Mouse (Mus musculus) embryonic facial prominence, embryonic 10.5 days (tissue): ENCODE measurements around the gene Epb41l1. TPM values are rescaled to one million over a fixed set of nuclear protein-coding genes. Genes with fewer than 3 reads are reported as not detected.

Experiments
- DNase-seq: peaks from one replicate; pipeline ENCODE4 v3.0.0-alpha.2; 2017; ENCODE audit warnings: low spot score
- H3K27ac ChIP-seq: fragments of 300-500 bp; sonication (generic); replicated peaks from 2 replicates; pipeline ENCODE4 v1.5.1; 2016; ENCODE audit warnings: mild to moderate bottlenecking
- H3K27me3 ChIP-seq: fragments of 300-500 bp; sonication (generic); replicated peaks from 2 replicates; pipeline ENCODE4 v1.6.1; 2016; ENCODE audit warnings: low read depth, mild to moderate bottlenecking; ENCODE audit not compliant: poor library complexity, severe bottlenecking
- H3K36me3 ChIP-seq: fragments of 300-500 bp; sonication (generic); replicated peaks from 2 replicates; pipeline ENCODE4 v1.6.1; 2016; ENCODE audit warnings: mild to moderate bottlenecking, moderate library complexity
- H3K4me1 ChIP-seq: fragments of 300-500 bp; sonication (generic); 2 replicates; pipeline ENCODE4 v1.6.1; 2016
- H3K4me3 ChIP-seq: fragments of 300-500 bp; sonication (generic); 2 replicates; pipeline ENCODE4 v1.5.1; 2016; ENCODE audit warnings: mild to moderate bottlenecking, moderate library complexity
- H3K9me3 ChIP-seq: fragments of 300-500 bp; sonication (generic); 2 replicates; pipeline ENCODE4 v1.6.1; 2016; ENCODE audit warnings: mild to moderate bottlenecking
- WGBS: fragments of 180-500 bp; shearing (Covaris S2); methylation state at CpG from one replicate; pipeline ENCODE4 v1.1.7; 2016; 5-methylcytosine and 5-hydroxymethylcytosine counted together
- microRNA-seq: library from miRNA; unstranded; fragments of <30 nt; microRNA quantifications from one replicate; pipeline ENCODE4, GENCODE M21; 2017
- polyA plus RNA-seq: library from polyadenylated mRNA; unstranded; fragments of >200 nt; fragmentation: Nextera tagmentation; extraction: Ambion mirVana; gene quantifications from 2 replicates; pipeline ENCODE4 v1.2.1, GENCODE M21; 2016

Epb41l1 gene
- polyA plus RNA-seq, 1 experiment from 2014 or later: 1.6 TPM

DNA sequence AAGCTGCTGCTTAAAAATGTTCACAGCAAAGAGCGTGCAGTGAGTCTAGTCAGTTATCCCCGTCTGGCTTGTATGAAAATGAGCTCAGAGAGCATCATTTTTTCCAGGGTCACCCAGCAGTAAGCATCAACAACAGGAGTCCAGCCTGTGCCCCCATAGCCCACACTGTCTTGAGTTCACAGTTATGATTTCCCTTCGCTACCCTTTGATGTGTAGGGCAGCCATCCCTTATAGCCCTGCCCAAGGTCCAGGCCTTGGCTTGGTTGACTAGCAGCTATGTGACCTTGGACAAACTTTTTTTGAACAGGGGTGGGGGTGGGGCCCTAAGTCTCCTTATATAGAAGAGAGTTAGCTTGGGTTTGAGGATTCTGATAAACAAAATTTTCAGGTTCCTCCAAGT is 148.6 kb downstream of the Epb41l1 start:
- DNase-seq: no peak
- no peak overlapping the region for H3K27ac ChIP-seq
- H3K9me3 ChIP-seq: no peaks in the 10 kb centered on the region
- peaks cover 55% of the 10 kb centered on the region for H3K36me3 ChIP-seq
- no peaks in the 10 kb centered on the region for H3K27me3 ChIP-seq
- H3K4me1 ChIP-seq: no peaks in the 10 kb centered on the region
- H3K4me3 ChIP-seq: no peak overlapping the region
- 91% methylated on average over 3 of the region's 3 CpGs for WGBS

DNA sequence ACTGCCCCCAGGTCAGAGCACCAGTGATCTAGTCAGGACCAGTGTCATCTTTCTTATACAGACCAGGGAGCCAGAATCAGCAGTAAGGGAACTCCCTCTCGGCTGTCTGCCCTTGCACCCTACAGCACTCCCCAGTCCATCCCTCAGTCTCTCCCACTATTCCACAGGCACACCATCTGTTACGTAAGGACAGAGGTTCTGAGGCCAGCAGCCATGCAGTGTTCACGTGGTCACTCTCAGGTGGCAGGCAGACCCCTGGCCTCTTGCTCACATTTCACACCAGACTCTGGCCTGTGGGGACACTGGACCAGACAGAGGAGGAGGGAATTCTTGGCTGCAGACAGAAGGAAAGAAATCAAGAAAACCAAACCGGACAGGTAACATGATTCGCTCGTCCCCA is 150.8 kb downstream of the Epb41l1 start:
- no peaks in the 10 kb centered on the region for H3K4me1 ChIP-seq
- no peak for DNase-seq
- H3K27ac ChIP-seq: no peak overlapping the region
- no peaks in the 10 kb centered on the region for H3K27me3 ChIP-seq
- H3K36me3 ChIP-seq: peaks cover 37% of the 10 kb centered on the region
- H3K4me3 ChIP-seq: no peak overlapping the region
- no peaks in the 10 kb centered on the region for H3K9me3 ChIP-seq
- 77% methylated on average over 6 of the region's 6 CpGs for WGBS

DNA sequence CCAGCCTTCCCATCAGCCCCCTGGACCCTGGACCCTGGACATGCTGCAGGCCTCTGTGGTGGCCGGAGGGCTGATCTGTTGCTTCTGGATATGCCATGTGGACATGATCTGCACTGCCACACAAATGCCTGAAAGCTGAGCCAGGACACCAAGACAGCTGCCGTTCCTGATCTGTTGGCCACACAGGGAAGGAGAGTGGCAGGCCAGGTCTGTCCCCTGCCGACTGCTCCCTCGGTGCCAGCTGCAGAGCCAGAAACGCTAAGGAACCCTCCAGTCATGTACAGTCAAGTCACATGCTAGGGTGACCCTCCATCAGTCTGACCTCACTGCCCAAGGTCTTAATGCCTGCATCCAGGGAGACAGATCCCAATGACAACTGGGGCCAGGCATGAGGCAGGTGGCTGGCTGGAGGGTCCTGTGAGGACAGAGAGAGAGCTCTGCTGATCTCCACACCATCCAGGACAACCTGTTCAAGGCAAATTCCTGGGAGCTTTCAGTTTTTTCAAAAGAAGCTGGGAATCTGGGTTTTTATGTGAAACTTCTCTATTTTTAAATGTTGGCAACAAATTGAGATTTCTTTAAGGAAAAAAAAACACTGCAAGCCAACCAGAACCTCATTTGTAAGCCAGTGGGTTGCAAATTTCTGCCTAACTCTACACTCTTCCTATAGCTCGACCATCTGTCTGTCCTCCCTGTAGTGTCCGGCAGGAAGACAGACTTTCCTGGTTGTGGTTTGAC is 156.3 kb downstream of the Epb41l1 start:
- H3K27ac ChIP-seq: no peak overlapping the region
- no peak overlapping the region for H3K4me3 ChIP-seq
- no peaks in the 10 kb centered on the region for H3K4me1 ChIP-seq
- 84% methylated on average over 7 of the region's 7 CpGs for WGBS
- H3K36me3 ChIP-seq: no peaks in the 10 kb centered on the region
- DNase-seq: no peak
- no peaks in the 10 kb centered on the region for H3K9me3 ChIP-seq
- no peaks in the 10 kb centered on the region for H3K27me3 ChIP-seq

DNA sequence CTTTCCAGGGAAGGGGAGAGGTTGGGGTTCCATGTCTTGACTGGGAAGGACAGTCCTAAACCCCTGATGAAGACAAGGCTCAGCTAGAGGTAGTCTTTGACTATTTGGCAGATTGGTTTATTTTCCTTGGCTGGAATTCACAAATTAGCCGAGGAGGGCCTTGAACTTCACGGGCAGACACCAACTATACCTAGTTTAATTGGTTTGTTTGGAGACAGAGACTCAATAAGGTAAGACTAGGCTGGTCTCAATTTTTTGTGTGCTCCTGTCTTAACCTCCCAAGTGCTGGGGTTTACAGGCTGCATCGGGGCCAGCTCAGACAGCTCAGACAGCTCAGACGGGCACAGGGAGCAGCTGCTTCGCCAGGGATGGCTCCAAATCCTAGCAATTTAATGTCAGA is 159.8 kb downstream of the Epb41l1 start:
- Histone ChIP-seq H3K27ac (no peak overlapping the region), H3K4me1 (peaks cover 8% of the 10 kb centered on the region; the same call in 1 of the 2 replicates), H3K36me3 (no peaks in the 10 kb centered on the region), H3K4me3 (no peak overlapping the region), H3K9me3 (no peaks in the 10 kb centered on the region), H3K27me3 (peaks cover 7% of the 10 kb centered on the region; the same call in 1 of the 2 replicates)
- WGBS: 78% methylated on average over 5 of the region's 5 CpGs
- DNase-seq: no peak

DNA sequence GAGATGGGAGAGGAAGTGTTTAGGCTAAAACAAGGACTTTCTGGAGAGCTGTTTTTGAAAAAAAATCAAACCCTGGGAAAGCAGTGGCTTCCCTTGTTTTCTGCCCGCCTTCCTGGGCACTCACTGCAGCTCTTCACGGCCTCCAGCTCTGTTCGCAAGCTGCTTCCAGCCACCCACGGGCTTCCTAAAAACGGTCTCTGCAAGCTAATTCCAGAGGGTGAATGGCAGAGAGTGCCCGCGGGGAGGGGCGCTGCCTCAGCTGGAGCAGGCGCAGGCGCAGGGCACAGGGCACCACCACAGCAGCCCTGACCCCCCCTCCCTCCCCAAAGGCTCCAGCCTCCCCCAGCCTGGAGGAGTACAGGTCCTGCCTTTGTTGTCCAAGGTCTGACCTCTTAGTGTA is 160.5 kb downstream of the Epb41l1 start:
- 68% methylated on average over 10 of the region's 10 CpGs for WGBS
- Histone ChIP-seq H3K36me3 (no peaks in the 10 kb centered on the region), H3K27me3 (peaks cover 7% of the 10 kb centered on the region; the same call in 1 of the 2 replicates), H3K4me1 (peaks cover 8% of the 10 kb centered on the region; the same call in 1 of the 2 replicates), H3K9me3 (no peaks in the 10 kb centered on the region), H3K27ac (no peak overlapping the region), H3K4me3 (no peak overlapping the region)
- no peak for DNase-seq

DNA sequence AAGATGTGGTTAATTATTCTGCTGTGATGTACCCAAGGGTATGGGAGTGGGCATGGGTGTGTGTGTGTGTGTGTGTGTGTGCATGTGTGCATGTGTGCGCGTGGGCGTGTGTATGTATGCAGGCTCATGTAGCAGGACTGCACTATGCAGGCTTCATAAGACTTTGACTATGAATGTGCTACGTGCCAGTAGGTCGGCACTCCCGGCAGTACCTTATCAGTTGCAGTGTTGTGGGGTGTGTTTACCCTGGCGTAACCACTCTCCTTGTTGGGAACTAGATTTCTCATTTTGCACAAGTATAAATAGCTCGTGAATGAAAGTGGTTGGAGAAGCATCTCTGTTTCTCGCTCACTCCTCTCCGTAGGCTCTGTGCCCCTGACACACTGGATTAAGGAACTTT is 162.2 kb downstream of the Epb41l1 start:
- no peak for DNase-seq
- Histone ChIP-seq H3K27me3 (peaks cover 7% of the 10 kb centered on the region; the same call in 1 of the 2 replicates), H3K4me3 (no peak overlapping the region), H3K4me1 (peaks cover 8% of the 10 kb centered on the region; the same call in 1 of the 2 replicates), H3K36me3 (no peaks in the 10 kb centered on the region), H3K9me3 (no peaks in the 10 kb centered on the region), H3K27ac (no peak overlapping the region)
- 91% methylated on average over 10 of the region's 10 CpGs for WGBS

DNA sequence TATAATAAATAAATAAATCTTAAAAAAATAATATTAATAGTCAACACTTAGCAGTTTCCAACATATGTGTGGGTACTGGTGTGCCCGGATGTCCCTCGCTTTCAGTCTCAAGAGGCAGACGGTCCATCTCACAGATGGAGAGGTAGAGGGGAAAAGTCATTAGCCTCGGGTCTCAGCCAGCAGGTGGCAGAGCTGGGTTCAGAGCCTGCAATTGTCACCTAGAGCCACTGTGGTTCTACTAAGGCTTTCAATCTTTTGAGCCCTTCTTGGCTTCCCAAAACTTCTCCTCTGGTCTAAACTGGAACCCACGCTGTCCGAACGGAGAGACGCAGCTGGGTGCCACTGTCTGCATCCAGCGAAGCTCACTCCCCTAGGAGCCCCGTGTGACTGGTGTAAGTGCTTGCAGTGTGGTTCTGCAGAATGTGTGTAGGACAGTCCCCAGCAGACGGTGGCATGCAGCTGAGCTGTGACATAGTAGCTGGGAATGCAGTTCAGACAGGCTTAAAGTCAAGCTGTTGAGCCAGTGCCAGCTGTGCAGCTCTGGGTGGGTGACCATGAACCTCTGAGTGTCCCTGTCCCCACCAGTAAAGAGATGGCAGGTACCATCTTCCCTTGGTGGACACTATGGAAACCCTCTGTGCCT is 163.6 kb downstream of the Epb41l1 start:
- Histone ChIP-seq H3K27me3 (peaks cover 7% of the 10 kb centered on the region; the same call in 1 of the 2 replicates), H3K4me3 (no peak overlapping the region), H3K4me1 (peaks cover 8% of the 10 kb centered on the region; the same call in 1 of the 2 replicates), H3K27ac (no peak overlapping the region), H3K36me3 (no peaks in the 10 kb centered on the region), H3K9me3 (no peaks in the 10 kb centered on the region)
- 63% methylated on average over 11 of the region's 11 CpGs for WGBS
- DNase-seq: no peak

DNA sequence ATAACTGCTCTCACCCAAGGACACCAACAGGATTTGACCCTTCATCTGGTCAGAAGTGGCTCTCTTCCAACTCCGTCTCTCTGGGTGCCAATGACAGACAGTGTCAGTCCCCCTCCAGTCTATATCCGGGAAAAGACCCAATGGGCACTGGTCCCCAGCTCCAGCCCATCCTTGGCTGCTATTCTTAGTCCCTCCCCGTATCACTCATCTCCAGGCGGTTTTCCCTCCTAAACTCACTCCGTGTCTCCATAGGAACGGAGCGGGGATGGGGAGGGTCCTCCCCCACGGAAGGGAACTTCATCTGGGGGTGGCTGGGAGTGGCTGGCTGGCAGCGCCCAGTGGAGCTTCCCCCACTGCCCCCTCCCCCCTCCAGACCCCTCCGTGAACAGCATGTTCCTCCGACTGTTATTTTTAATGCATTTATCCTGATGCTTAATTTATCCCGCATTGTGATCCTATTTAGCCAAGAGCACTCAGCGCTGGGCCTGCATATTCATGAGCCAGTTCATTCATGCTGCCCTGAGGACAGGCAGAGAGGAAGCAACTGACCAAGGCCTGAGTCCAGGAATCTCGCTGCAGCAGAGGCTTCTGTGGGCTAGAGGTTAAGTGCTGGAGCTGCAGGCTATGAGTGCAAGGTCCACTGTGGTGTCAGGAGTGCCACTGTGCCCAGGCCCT is 164.2 kb downstream of the Epb41l1 start:
- 48% methylated on average over 14 of the region's 14 CpGs for WGBS
- DNase-seq: no peak

DNA sequence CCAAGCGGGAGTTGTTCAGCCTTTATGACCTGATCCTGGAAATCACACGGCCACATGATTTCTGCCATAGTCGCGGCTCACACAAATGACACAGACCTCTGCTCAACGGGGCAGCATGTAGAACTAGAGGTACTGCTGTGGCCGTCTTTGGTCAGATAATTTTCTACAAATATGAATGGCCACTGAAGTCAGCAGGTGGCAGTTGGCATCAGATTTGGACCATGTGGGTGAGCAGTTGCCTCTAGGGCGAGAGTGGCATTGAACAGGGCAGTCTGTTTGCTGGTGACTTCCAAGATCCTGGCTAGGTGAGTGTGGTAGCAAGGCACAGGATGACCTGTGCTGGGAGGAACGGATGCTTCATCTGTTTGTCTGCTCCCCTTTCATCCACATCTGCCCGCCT is 168.8 kb downstream of the Epb41l1 start:
- no peaks in the 10 kb centered on the region for H3K36me3 ChIP-seq
- H3K27me3 ChIP-seq: no peaks in the 10 kb centered on the region
- no peak overlapping the region for H3K4me3 ChIP-seq
- H3K9me3 ChIP-seq: no peaks in the 10 kb centered on the region
- peaks cover 8% of the 10 kb centered on the region; the same call in 1 of the 2 replicates for H3K4me1 ChIP-seq
- DNase-seq: no peak
- no peak overlapping the region for H3K27ac ChIP-seq
- WGBS: 92% methylated on average over 9 of the region's 9 CpGs

More for the DNA sequence above, 164.2 kb downstream of the Epb41l1 start:
- Histone ChIP-seq H3K27ac (no peak overlapping the region), H3K36me3 (no peaks in the 10 kb centered on the region), H3K27me3 (peaks cover 7% of the 10 kb centered on the region; the same call in 1 of the 2 replicates), H3K9me3 (no peaks in the 10 kb centered on the region), H3K4me3 (no peak overlapping the region), H3K4me1 (peaks cover 8% of the 10 kb centered on the region; the same call in 1 of the 2 replicates)

Small RNAs within 50 kb of the gene (microRNA-seq; reads per million reads assigned to microRNA genes)
- gene Gm22758: not detected

Other genes starting within 250 kb of the Epb41l1 start
- 557 and 577 TPM in 2 replicates for gene Rbm39, start 240.7 kb upstream of the Epb41l1 start, polyA plus RNA-seq
- 70.3 and 74.5 TPM in 2 replicates for gene Phf20, start 224.4 kb upstream of the Epb41l1 start, polyA plus RNA-seq
- gene Cnbd2, start 108.6 kb upstream of the Epb41l1 start, polyA plus RNA-seq: 2.8 and 3.3 TPM in 2 replicates
- 54.9 and 60.2 TPM in 2 replicates for gene Scand1, start 108.2 kb upstream of the Epb41l1 start, polyA plus RNA-seq
- 50.7 and 53.9 TPM in 2 replicates for gene Aar2, start 126.7 kb downstream of the Epb41l1 start, polyA plus RNA-seq
- gene Dlgap4, start 192.8 kb downstream of the Epb41l1 start, polyA plus RNA-seq: 145 and 147 TPM in 2 replicates